15 mouse cellular contexts compared by ENCODE assay signal in genomic region chrX:149762853-149763252, GRCm38 (mm10). TPM values are rescaled to one million over a fixed set of nuclear protein-coding genes. Genes with fewer than 3 reads are reported as not detected.
DNase-seq lines count a peak whose midpoint lies in the region; ATAC-seq and TF ChIP-seq lines count a peak whose summit lies in the region.
"Not testable (repeated sequence)": the region's sequence is repeated elsewhere in the genome, so short reads cannot be mapped to it uniquely, and the experiment has no call there.
"Had no signal": no experiment of that assay in that cellular context is flagged by ENCODE, and none has a peak within 500 bp of the region (broad histone marks: within the 10 kb centered on the region; RNA-seq: fewer than 3 reads in every experiment).

No protein-coding gene starts in this region.

- 31% methylated on average over 4 of the region's 4 CpGs for WGBS in hindbrain, embryonic 14.5 days
- 22% methylated on average over 4 of the region's 4 CpGs for WGBS in liver, adult 2 months

- TF ChIP-seq CTCF in E14TG2a.4 (conservative IDR thresholded peaks at IDR 0.05; ENCODE audit: low read length) = peak; percentile 19; the same call in 1 of the 2 replicates
- peak; percentile 43; the same call in 1 of the 2 replicates for TF ChIP-seq CTCF in liver, adult 2 months (IDR thresholded peaks at IDR 0.05; ENCODE audit: low read depth, low read length)

- H3K4me1 ChIP-seq in E14TG2a.4 (replicated peaks; ENCODE audit: low read depth, low read length); hindbrain, embryonic 14.5 days (replicated peaks; ENCODE audit: control insufficient read depth, insufficient read depth, low read length); liver, adult 2 months (ENCODE audit: control insufficient read depth, insufficient read depth, low read length): not testable (repeated sequence)

- H3K4me3 ChIP-seq in E14TG2a.4 (replicated peaks; ENCODE audit: low read length); hindbrain, embryonic 14.5 days (replicated peaks; ENCODE audit: low read length); liver, adult 2 months (ENCODE audit: insufficient read depth, low read depth, low read length): not testable (repeated sequence)

- not testable (repeated sequence) for H3K79me2 ChIP-seq in liver, adult 2 months (ENCODE audit: control insufficient read depth, insufficient read depth, low read length)

- not testable (repeated sequence) for H3K9ac ChIP-seq in hindbrain, embryonic 14.5 days; liver, adult 2 months (ENCODE audit: low read depth, low read length)

- not testable (repeated sequence) for H3K36me3 ChIP-seq in E14TG2a.4 (ENCODE audit: insufficient read depth, low read length); hindbrain, embryonic 14.5 days (replicated peaks; ENCODE audit: control insufficient read depth, insufficient read depth); liver, adult 2 months (ENCODE audit: control insufficient read depth, insufficient read depth, low read length)

- DNase-seq in adrenal gland, postnatal 10 days = peak; percentile 6
- DNase-seq in cerebellum, postnatal 25 days = peak; percentile 20 to 31
- peak; percentile 22 for DNase-seq in hindbrain, embryonic 14.5 days (ENCODE audit: low spot score)
- peak; percentile 17 to 26 for DNase-seq in kidney, postnatal 36 days
- peak; percentile 0 for DNase-seq in liver, adult 2 months (ENCODE audit: extremely low read depth, low read depth, low spot score)
- DNase-seq in ovary, postnatal 36 days (ENCODE audit: low spot score) = peak; percentile 21
- DNase-seq in urinary bladder, adult 18-20 months (ENCODE audit: low spot score in 2 of 2) = peak; percentile 0 to 15

- H3K9me3 ChIP-seq in E14TG2a.4 (ENCODE audit: low read length); hindbrain, embryonic 14.5 days (ENCODE audit: control insufficient read depth, low read length): not testable (repeated sequence)

- H3K27me3 ChIP-seq in E14TG2a.4 (ENCODE audit: insufficient read depth, low read length); hindbrain, embryonic 14.5 days (ENCODE audit: control insufficient read depth, insufficient read depth, low read length); liver, adult 2 months (ENCODE audit: control insufficient read depth, insufficient read depth, low read length): not testable (repeated sequence)

- not testable (repeated sequence) for H3K27ac ChIP-seq in hindbrain, embryonic 14.5 days; liver, adult 2 months (replicated peaks; ENCODE audit: insufficient read depth, low read depth, low read length)

- H3K4me2 ChIP-seq in hindbrain, embryonic 14.5 days (replicated peaks) = not testable (repeated sequence)

- not testable (repeated sequence) for TF ChIP-seq POLR2A in liver, adult 2 months (IDR thresholded peaks at IDR 0.05; ENCODE audit: extremely low read depth, insufficient read depth, low read length)

- ATAC-seq in hindbrain, embryonic 14.5 days (ENCODE audit: low FRiP score) = not testable (repeated sequence)

RNA-seq across cellular contexts. Expression of gene Gm15097, which starts 21.4 kb away (rescaled TPM):
- not detected for total RNA-seq in adrenal gland, postnatal 10 days (2021)
- not detected in 2 replicates for polyA plus RNA-seq in hindbrain, embryonic 14.5 days (2014; fragmentation: Nextera tagmentation; extraction: Ambion mirVana)
- not detected in 2 replicates for total RNA-seq in liver, adult 2 months (2014; rRNA removed)
- not detected in 2 replicates for polyA plus RNA-seq in liver, adult 2 months (2012; rRNA removed)
- total RNA-seq: layer of hippocampus, adult 8-10 months; neutrophil, adult 5-6 weeks had no signal
- polyA plus RNA-seq: heart, embryonic 10.5 days; hindbrain, embryonic 12.5 days; limb, embryonic 13.5 days; midbrain, embryonic 16.5 days; spleen, adult 2 months had no signal
